ENCODE assay signal across 10 mouse cellular contexts in genomic region chr10:101681437-101681912, GRCm38 (mm10). TPM values are rescaled to one million over a fixed set of nuclear protein-coding genes. Genes with fewer than 3 reads are reported as not detected.
DNase-seq lines count a peak whose midpoint lies in the region; ATAC-seq lines count a peak whose summit lies in the region.
"Had no signal": no experiment of that assay in that cellular context is flagged by ENCODE, and none has a peak within 500 bp of the region (broad histone marks: within the 10 kb centered on the region; RNA-seq: fewer than 3 reads in every experiment).

Gene Mgat4c, plus strand, starts transcription at chr10:101681487.

- DNase-seq in midbrain, embryonic 11.5 days (ENCODE audit: low spot score, missing footprints) = no peak
- DNase-seq in hindbrain, embryonic 14.5 days (ENCODE audit: low spot score) = peak; percentile 71
- DNase-seq in left cerebral cortex, postnatal 10 days (ENCODE audit: extremely low spot score in 1 of 2, low spot score in 2 of 2) = peak; percentile 15 to 76
- DNase-seq in right cerebral cortex, postnatal 36 days (ENCODE audit: low spot score in 2 of 2) = peak; percentile 53 to 59
- no peak for DNase-seq in thymus, postnatal 0 days (ENCODE audit: low spot score)
- no peak for DNase-seq in liver, embryonic 11.5 days (ENCODE audit: low spot score)

- peak; percentile 67 for ATAC-seq in midbrain, embryonic 13.5 days
- ATAC-seq in midbrain, embryonic 11.5 days (ENCODE audit: low FRiP score) = no peak; the same call in 1 of the 2 replicates
- peak; percentile 73; the same call in 1 of the 2 replicates for ATAC-seq in hindbrain, embryonic 14.5 days (ENCODE audit: low FRiP score)
- ATAC-seq in heart, embryonic 11.5 days (replicated peaks; ENCODE audit: insufficient number of reproducible peaks, low FRiP score, low TSS enrichment) = no peak
- no peak for ATAC-seq in liver, embryonic 11.5 days (replicated peaks; ENCODE audit: low FRiP score)

- no peaks in the 10 kb centered on the region for H3K27me3 ChIP-seq in midbrain, embryonic 13.5 days
- no peaks in the 10 kb centered on the region for H3K27me3 ChIP-seq in midbrain, embryonic 11.5 days (ENCODE audit: control insufficient read depth, insufficient read depth, low read length)
- H3K27me3 ChIP-seq in hindbrain, embryonic 14.5 days (ENCODE audit: control insufficient read depth, insufficient read depth, low read length) = no peaks in the 10 kb centered on the region
- no peaks in the 10 kb centered on the region for H3K27me3 ChIP-seq in heart, embryonic 11.5 days (ENCODE audit: control insufficient read depth, insufficient read depth, low read length)
- H3K27me3 ChIP-seq in liver, embryonic 11.5 days (replicated peaks; ENCODE audit: control insufficient read depth, insufficient read depth, low read length) = no peaks in the 10 kb centered on the region
- H3K27me3 ChIP-seq: embryonic facial prominence, embryonic 13.5 days had no signal

- H3K9ac ChIP-seq in midbrain, embryonic 13.5 days (replicated peaks) = no peak within 1 kb of the TSS; the same call in 1 of the 2 replicates
- no peak within 1 kb of the TSS for H3K9ac ChIP-seq in midbrain, embryonic 11.5 days (ENCODE audit: low read length)
- peak within 1 kb of the TSS; percentile 8 for H3K9ac ChIP-seq in hindbrain, embryonic 14.5 days
- H3K9ac ChIP-seq in heart, embryonic 11.5 days (ENCODE audit: low read depth, low read length) = no peak within 1 kb of the TSS
- H3K9ac ChIP-seq in liver, embryonic 11.5 days (ENCODE audit: low read depth, low read length) = no peak within 1 kb of the TSS
- H3K9ac ChIP-seq: embryonic facial prominence, embryonic 13.5 days had no signal

- peak within 1 kb of the TSS; percentile 18 for H3K4me3 ChIP-seq in midbrain, embryonic 13.5 days (replicated peaks)
- no peak within 1 kb of the TSS for H3K4me3 ChIP-seq in midbrain, embryonic 11.5 days (ENCODE audit: low read depth, low read length)
- H3K4me3 ChIP-seq in hindbrain, embryonic 14.5 days (replicated peaks; ENCODE audit: low read length) = peak within 1 kb of the TSS; percentile 20
- no peak within 1 kb of the TSS for H3K4me3 ChIP-seq in heart, embryonic 11.5 days (ENCODE audit: low read depth, low read length)
- H3K4me3 ChIP-seq in liver, embryonic 11.5 days (ENCODE audit: low read depth, low read length) = no peak within 1 kb of the TSS
- H3K4me3 ChIP-seq: embryonic facial prominence, embryonic 13.5 days had no signal

- H3K4me2 ChIP-seq in midbrain, embryonic 13.5 days (replicated peaks) = peak within 1 kb of the TSS; percentile 30
- no peak within 1 kb of the TSS for H3K4me2 ChIP-seq in midbrain, embryonic 11.5 days
- peak within 1 kb of the TSS; percentile 22 for H3K4me2 ChIP-seq in hindbrain, embryonic 14.5 days (replicated peaks)
- H3K4me2 ChIP-seq in heart, embryonic 11.5 days = no peak within 1 kb of the TSS
- H3K4me2 ChIP-seq in liver, embryonic 11.5 days = no peak within 1 kb of the TSS
- H3K4me2 ChIP-seq: embryonic facial prominence, embryonic 13.5 days had no signal

- H3K4me1 ChIP-seq in midbrain, embryonic 13.5 days (replicated peaks) = no peaks in the 10 kb centered on the region
- no peaks in the 10 kb centered on the region for H3K4me1 ChIP-seq in midbrain, embryonic 11.5 days (ENCODE audit: control insufficient read depth, insufficient read depth, low read length)
- H3K4me1 ChIP-seq in hindbrain, embryonic 14.5 days (replicated peaks; ENCODE audit: control insufficient read depth, insufficient read depth, low read length) = no peaks in the 10 kb centered on the region
- no peaks in the 10 kb centered on the region for H3K4me1 ChIP-seq in heart, embryonic 11.5 days (ENCODE audit: control insufficient read depth, insufficient read depth, low read length)
- H3K4me1 ChIP-seq in liver, embryonic 11.5 days (replicated peaks; ENCODE audit: control insufficient read depth, insufficient read depth, low read length) = no peaks in the 10 kb centered on the region
- H3K4me1 ChIP-seq: embryonic facial prominence, embryonic 13.5 days had no signal

- WGBS in midbrain, embryonic 13.5 days = 41% methylated on average over 6 of the region's 6 CpGs
- 66% methylated on average over 6 of the region's 6 CpGs for WGBS in midbrain, embryonic 11.5 days
- WGBS in hindbrain, embryonic 14.5 days = 32% methylated on average over 6 of the region's 6 CpGs
- 66% methylated on average over 6 of the region's 6 CpGs for WGBS in heart, embryonic 11.5 days (ENCODE audit: insufficient replicate concordance)
- 60% methylated on average over 6 of the region's 6 CpGs for WGBS in liver, embryonic 11.5 days

- no peaks in the 10 kb centered on the region for H3K36me3 ChIP-seq in midbrain, embryonic 13.5 days
- no peaks in the 10 kb centered on the region for H3K36me3 ChIP-seq in midbrain, embryonic 11.5 days (ENCODE audit: control insufficient read depth, insufficient read depth, low read length)
- H3K36me3 ChIP-seq in hindbrain, embryonic 14.5 days (replicated peaks; ENCODE audit: control insufficient read depth, insufficient read depth) = no peaks in the 10 kb centered on the region
- no peaks in the 10 kb centered on the region for H3K36me3 ChIP-seq in heart, embryonic 11.5 days (ENCODE audit: control insufficient read depth, insufficient read depth, low read length)
- H3K36me3 ChIP-seq in liver, embryonic 11.5 days (ENCODE audit: control insufficient read depth, insufficient read depth, low read length) = no peaks in the 10 kb centered on the region
- H3K36me3 ChIP-seq: embryonic facial prominence, embryonic 13.5 days; G1E had no signal

- H3K27ac ChIP-seq in midbrain, embryonic 13.5 days = peak within 1 kb of the TSS; percentile 54
- H3K27ac ChIP-seq in midbrain, embryonic 11.5 days (ENCODE audit: low read depth, low read length) = no peak within 1 kb of the TSS
- peak within 1 kb of the TSS; percentile 79 for H3K27ac ChIP-seq in hindbrain, embryonic 14.5 days
- no peak within 1 kb of the TSS for H3K27ac ChIP-seq in heart, embryonic 11.5 days (ENCODE audit: low read depth, low read length)
- no peak within 1 kb of the TSS for H3K27ac ChIP-seq in liver, embryonic 11.5 days (ENCODE audit: low read depth, low read length)
- H3K27ac ChIP-seq: embryonic facial prominence, embryonic 13.5 days had no signal

- no peaks in the 10 kb centered on the region for H3K9me3 ChIP-seq in midbrain, embryonic 13.5 days
- H3K9me3 ChIP-seq in midbrain, embryonic 11.5 days (ENCODE audit: control insufficient read depth, low read length) = no peaks in the 10 kb centered on the region
- no peaks in the 10 kb centered on the region for H3K9me3 ChIP-seq in hindbrain, embryonic 14.5 days (ENCODE audit: control insufficient read depth, low read length)
- no peaks in the 10 kb centered on the region for H3K9me3 ChIP-seq in heart, embryonic 11.5 days (replicated peaks; ENCODE audit: control insufficient read depth, low read length)
- H3K9me3 ChIP-seq in liver, embryonic 11.5 days (ENCODE audit: control insufficient read depth, low read length) = no peaks in the 10 kb centered on the region
- H3K9me3 ChIP-seq: embryonic facial prominence, embryonic 13.5 days; G1E had no signal

- intact Hi-C loops in left cerebral cortex, postnatal 10 days (cut with DNase I) = loop anchor here (10.0 kb wide), 1 partner anchor 937 kb away; no protein-coding TSS in a partner anchor

RNA-seq across cellular contexts. Expression of gene Mgat4c, which starts in this region (rescaled TPM):
- 27.0 and 32.9 TPM in 2 replicates for polyA plus RNA-seq in midbrain, embryonic 13.5 days (2015; fragmentation: Nextera tagmentation; extraction: Ambion mirVana)
- 1.9 TPM in 2 replicates for polyA plus RNA-seq in midbrain, embryonic 11.5 days (2014; fragmentation: Nextera tagmentation; extraction: Ambion mirVana)
- 52.3 and 56.3 TPM in 2 replicates for polyA plus RNA-seq in hindbrain, embryonic 14.5 days (2014; fragmentation: Nextera tagmentation; extraction: Ambion mirVana)
- total RNA-seq in left cerebral cortex, postnatal 10 days (2021) = 10 to 100 TPM; 24.4 to 30.8 TPM
- polyA plus RNA-seq in heart, embryonic 11.5 days (2014; fragmentation: Nextera tagmentation; extraction: Ambion mirVana) = 0.42 TPM in 1 of 2 replicates, not detected in the other
- 0.05 TPM in 1 of 2 replicates, not detected in the other for polyA plus RNA-seq in thymus, postnatal 0 days (2015; fragmentation: Nextera tagmentation; extraction: Ambion mirVana)
- not detected in 2 replicates for polyA plus RNA-seq in liver, embryonic 11.5 days (2014; fragmentation: Nextera tagmentation; extraction: Ambion mirVana)
- polyA plus RNA-seq: G1E had no signal

Comparison
In these comparisons a context has a peak if more than half of its experiments do, and no peak if none do; other contexts are left out.
1. ATAC-seq: peak in midbrain, embryonic 13.5 days (single experiment) and hindbrain, embryonic 14.5 days (single experiment); none in midbrain, embryonic 11.5 days (single experiment), heart, embryonic 11.5 days (single experiment) and liver, embryonic 11.5 days (single experiment).
2. H3K27ac ChIP-seq: peak in midbrain, embryonic 13.5 days (single experiment) and hindbrain, embryonic 14.5 days (single experiment); none in midbrain, embryonic 11.5 days (single experiment), heart, embryonic 11.5 days (single experiment) and liver, embryonic 11.5 days (single experiment).
3. H3K4me2 ChIP-seq: peak in midbrain, embryonic 13.5 days (single experiment) and hindbrain, embryonic 14.5 days (single experiment); none in midbrain, embryonic 11.5 days (single experiment), heart, embryonic 11.5 days (single experiment) and liver, embryonic 11.5 days (single experiment).
4. H3K4me3 ChIP-seq: peak in midbrain, embryonic 13.5 days (single experiment) and hindbrain, embryonic 14.5 days (single experiment); none in midbrain, embryonic 11.5 days (single experiment), heart, embryonic 11.5 days (single experiment) and liver, embryonic 11.5 days (single experiment).
5. DNase-seq: peak in hindbrain, embryonic 14.5 days (single experiment), left cerebral cortex, postnatal 10 days (2 of 2) and right cerebral cortex, postnatal 36 days (2 of 2); none in midbrain, embryonic 11.5 days (single experiment), thymus, postnatal 0 days (single experiment) and liver, embryonic 11.5 days (single experiment).